Mouse (Mus musculus): Measurements from ENCODE around the gene Tnnc2. TPM values are rescaled to one million over a fixed set of nuclear protein-coding genes. Genes with fewer than 3 reads are reported as not detected.
A peak's percentile ranks its signal among the peaks of the same experiment; 100 is the strongest.

The Tnnc2 gene
- polyA plus RNA-seq, 1 experiment from 2014 or later, result 0.39 TPM

DNA sequence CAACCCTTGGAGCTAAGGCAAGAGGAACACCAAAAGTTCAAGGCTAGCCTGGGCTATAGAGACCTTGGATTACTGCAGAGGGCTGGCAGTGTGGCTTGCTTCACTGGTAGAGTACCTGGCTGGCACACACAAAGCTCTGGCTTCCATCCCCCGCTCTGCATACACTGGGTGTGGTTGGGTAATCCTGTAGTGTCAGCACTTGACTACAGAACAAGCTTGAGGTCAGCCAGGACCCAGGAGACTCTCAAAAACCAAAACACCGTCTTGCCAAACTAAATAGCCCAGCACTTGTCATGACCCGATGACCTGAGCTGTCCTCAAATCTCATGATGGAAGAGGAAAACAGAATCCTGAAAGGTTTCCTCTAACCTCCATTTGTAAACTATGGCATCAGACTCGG lies 10.7 kb upstream of the Tnnc2 start:
- ATAC-seq (ENCODE audit: low FRiP score), result no peak
- peaks cover 55% of the 10 kb centered on the region for H3K36me3 ChIP-seq (replicated peaks; ENCODE audit: control insufficient read depth, insufficient read depth)
- WGBS, result 86% methylated on average over 4 of the region's 4 CpGs

DNA sequence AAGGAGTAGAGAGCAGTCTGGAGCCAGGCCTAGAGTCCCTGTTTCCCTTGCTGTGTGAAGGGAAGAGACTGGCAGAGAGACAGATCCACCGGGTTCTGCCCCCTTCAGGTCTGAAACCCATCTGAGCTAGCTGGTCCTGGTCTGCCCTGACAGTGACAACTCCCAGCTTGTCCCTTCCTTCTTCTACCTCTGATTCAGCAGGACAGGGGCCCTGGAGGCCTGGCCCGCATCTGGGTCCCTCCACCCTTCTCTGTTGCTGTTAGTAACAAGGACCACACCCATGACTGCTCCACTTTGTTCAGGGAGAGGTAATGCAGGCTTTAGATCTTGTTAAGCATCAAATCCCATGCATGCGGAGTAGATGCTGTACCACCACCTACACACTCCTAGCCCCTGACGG lies 8.6 kb upstream of the Tnnc2 start:
- H3K36me3 ChIP-seq (replicated peaks; ENCODE audit: control insufficient read depth, insufficient read depth), result peaks cover 44% of the 10 kb centered on the region
- H3K27ac ChIP-seq, result no peak overlapping the region
- WGBS, result 78% methylated on average over 4 of the region's 4 CpGs
- DNase-seq (ENCODE audit: low spot score) (no peak), ATAC-seq (ENCODE audit: low FRiP score) (no peak)
- no peak overlapping the region for H3K4me3 ChIP-seq (replicated peaks; ENCODE audit: low read length)
- no peaks in the 10 kb centered on the region for H3K27me3 ChIP-seq (ENCODE audit: control insufficient read depth, insufficient read depth, low read length)
- no peak overlapping the region for H3K4me2 ChIP-seq (replicated peaks)
- no peaks in the 10 kb centered on the region for H3K9me3 ChIP-seq (ENCODE audit: control insufficient read depth, low read length)
- peaks cover 7% of the 10 kb centered on the region; the same call in 1 of the 2 replicates for H3K4me1 ChIP-seq (replicated peaks; ENCODE audit: control insufficient read depth, insufficient read depth, low read length)
- 0 out of 2 replicates have a peak overlapping the region, but pooled peaks have one; percentile 16 for H3K9ac ChIP-seq

More for the DNA sequence above, 10.7 kb upstream of the Tnnc2 start:
- Histone ChIP-seq H3K4me1 (replicated peaks; ENCODE audit: control insufficient read depth, insufficient read depth, low read length) (peaks cover 7% of the 10 kb centered on the region; the same call in 1 of the 2 replicates), H3K27ac (no peak overlapping the region), H3K27me3 (ENCODE audit: control insufficient read depth, insufficient read depth, low read length) (no peaks in the 10 kb centered on the region), H3K9ac (no peak overlapping the region), H3K4me2 (replicated peaks) (no peak overlapping the region), H3K9me3 (ENCODE audit: control insufficient read depth, low read length) (no peaks in the 10 kb centered on the region), H3K4me3 (replicated peaks; ENCODE audit: low read length) (no peak overlapping the region)
- no peak for DNase-seq (ENCODE audit: low spot score)

DNA sequence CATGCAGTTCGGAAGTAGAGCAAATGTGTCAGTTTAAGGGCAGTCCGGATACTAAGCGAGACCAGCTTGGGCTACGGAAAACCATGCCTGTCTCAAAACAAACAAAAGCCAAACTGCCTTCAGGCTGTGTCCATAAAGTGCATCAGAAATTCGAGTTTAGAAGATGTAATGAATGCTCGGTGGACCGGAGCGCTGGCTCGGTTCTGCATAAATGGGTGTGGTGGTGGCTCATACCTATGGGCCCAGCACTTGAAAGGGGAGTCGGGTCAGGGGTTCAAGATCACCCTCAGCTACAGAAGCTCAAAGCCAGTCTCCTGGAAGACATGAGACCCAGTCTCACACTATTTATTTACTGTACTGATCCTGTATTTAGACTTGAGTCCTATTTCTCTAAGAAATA lies 8.0 kb upstream of the Tnnc2 start:
- ATAC-seq (ENCODE audit: low FRiP score), result no peak

DNA sequence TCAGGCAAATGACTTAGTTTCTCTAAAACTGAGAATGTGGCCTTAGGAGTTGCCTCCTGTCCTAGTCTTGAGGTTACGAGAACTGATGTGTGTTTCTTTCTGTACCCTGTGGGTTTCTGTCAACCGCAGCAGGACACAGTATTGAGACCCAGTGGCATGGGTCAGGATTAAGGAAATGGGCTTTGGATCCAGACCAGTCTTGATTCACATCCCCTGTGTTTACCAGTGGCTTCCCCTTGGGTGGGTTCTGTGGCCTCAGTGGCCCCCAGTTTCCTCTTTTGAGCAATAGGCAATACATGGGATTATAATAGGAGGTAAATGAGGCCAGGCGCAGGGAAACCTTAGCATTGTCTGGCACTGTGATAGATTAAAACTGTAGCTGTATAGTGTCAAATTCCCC lies 7.3 kb upstream of the Tnnc2 start:
- no peak for DNase-seq (ENCODE audit: low spot score)
- H3K4me3 ChIP-seq (replicated peaks; ENCODE audit: low read length), result peak overlapping the region; percentile 62
- H3K9ac ChIP-seq, result no peak overlapping the region

More for the DNA sequence above, 8.0 kb upstream of the Tnnc2 start:
- 86% methylated on average over 10 of the region's 10 CpGs for WGBS
- no peak overlapping the region for H3K27ac ChIP-seq
- no peaks in the 10 kb centered on the region for H3K9me3 ChIP-seq (ENCODE audit: control insufficient read depth, low read length)
- H3K4me1 ChIP-seq (replicated peaks; ENCODE audit: control insufficient read depth, insufficient read depth, low read length), result peaks cover 7% of the 10 kb centered on the region; the same call in 1 of the 2 replicates
- no peak for DNase-seq (ENCODE audit: low spot score)
- H3K36me3 ChIP-seq (replicated peaks; ENCODE audit: control insufficient read depth, insufficient read depth), result peaks cover 38% of the 10 kb centered on the region
- H3K4me3 ChIP-seq (replicated peaks; ENCODE audit: low read length), result no peak overlapping the region
- H3K4me2 ChIP-seq (replicated peaks), result no peak overlapping the region
- no peak overlapping the region for H3K9ac ChIP-seq
- H3K27me3 ChIP-seq (ENCODE audit: control insufficient read depth, insufficient read depth, low read length), result no peaks in the 10 kb centered on the region

GRCm38 (mm10) chr2:164786388-164786885 lies 6.7 kb upstream of the Tnnc2 start:
- ATAC-seq (ENCODE audit: low FRiP score), result no peak; the same call in 1 of the 2 replicates
- Histone ChIP-seq H3K27ac (no peak overlapping the region), H3K36me3 (replicated peaks; ENCODE audit: control insufficient read depth, insufficient read depth) (peaks cover 24% of the 10 kb centered on the region), H3K9ac (peak overlapping the region; percentile 78), H3K9me3 (ENCODE audit: control insufficient read depth, low read length) (no peaks in the 10 kb centered on the region), H3K4me1 (replicated peaks; ENCODE audit: control insufficient read depth, insufficient read depth, low read length) (peaks cover 7% of the 10 kb centered on the region; the same call in 1 of the 2 replicates), H3K27me3 (ENCODE audit: control insufficient read depth, insufficient read depth, low read length) (no peaks in the 10 kb centered on the region), H3K4me3 (replicated peaks; ENCODE audit: low read length) (peak overlapping the region; percentile 62), H3K4me2 (replicated peaks) (peak overlapping the region; percentile 89)
- WGBS, result 9% methylated on average over 15 of the region's 15 CpGs
- DNase-seq (ENCODE audit: low spot score), result peak; percentile 52

More for the DNA sequence above, 7.3 kb upstream of the Tnnc2 start:
- peaks cover 7% of the 10 kb centered on the region; the same call in 1 of the 2 replicates for H3K4me1 ChIP-seq (replicated peaks; ENCODE audit: control insufficient read depth, insufficient read depth, low read length)
- 82% methylated on average over 3 of the region's 3 CpGs for WGBS
- H3K4me2 ChIP-seq (replicated peaks), result peak overlapping the region; percentile 89
- no peak overlapping the region for H3K27ac ChIP-seq
- H3K9me3 ChIP-seq (ENCODE audit: control insufficient read depth, low read length), result no peaks in the 10 kb centered on the region
- ATAC-seq (ENCODE audit: low FRiP score), result no peak
- H3K27me3 ChIP-seq (ENCODE audit: control insufficient read depth, insufficient read depth, low read length), result no peaks in the 10 kb centered on the region
- H3K36me3 ChIP-seq (replicated peaks; ENCODE audit: control insufficient read depth, insufficient read depth), result peaks cover 30% of the 10 kb centered on the region

- H3K27me3 ChIP-seq (ENCODE audit: control insufficient read depth, insufficient read depth, low read length), result no peaks in the 10 kb centered on the region
- peaks cover 17% of the 10 kb centered on the region for H3K36me3 ChIP-seq (replicated peaks; ENCODE audit: control insufficient read depth, insufficient read depth)
- peak within 1 kb of the TSS; percentile 44 for H3K27ac ChIP-seq
- WGBS, result under 1% methylated on average over 60 of the region's 89 CpGs
- peak within 1 kb of the TSS; percentile 62 for H3K4me3 ChIP-seq (replicated peaks; ENCODE audit: low read length)
- H3K9me3 ChIP-seq (ENCODE audit: control insufficient read depth, low read length), result no peaks in the 10 kb centered on the region
- DNase-seq (ENCODE audit: low spot score), result peak; percentile 77
- peaks cover 7% of the 10 kb centered on the region; the same call in 1 of the 2 replicates for H3K4me1 ChIP-seq (replicated peaks; ENCODE audit: control insufficient read depth, insufficient read depth, low read length)
- peak within 1 kb of the TSS; percentile 78 for H3K9ac ChIP-seq
- ATAC-seq (ENCODE audit: low FRiP score), result peak; percentile 89
- H3K4me2 ChIP-seq (replicated peaks), result peak within 1 kb of the TSS; percentile 89
These were observed 6.0 kb upstream of the Tnnc2 start, which contains the start of gene Snx21 for GRCm38 (mm10) chr2:164785481-164786387. TSS of gene Snx21 (plus strand) at chr2:164785823.

GRCm38 (mm10) chr2:164784869-164785420 lies 5.2 kb upstream of the Tnnc2 start:
- WGBS, result 19% methylated on average over 7 of the region's 7 CpGs
- peak overlapping the region; percentile 89 for H3K4me2 ChIP-seq (replicated peaks)
- H3K9ac ChIP-seq, result peak overlapping the region; percentile 78
- H3K9me3 ChIP-seq (ENCODE audit: control insufficient read depth, low read length), result no peaks in the 10 kb centered on the region
- H3K4me1 ChIP-seq (replicated peaks; ENCODE audit: control insufficient read depth, insufficient read depth, low read length), result peaks cover 7% of the 10 kb centered on the region; the same call in 1 of the 2 replicates
- peak overlapping the region; percentile 62 for H3K4me3 ChIP-seq (replicated peaks; ENCODE audit: low read length)
- H3K36me3 ChIP-seq (replicated peaks; ENCODE audit: control insufficient read depth, insufficient read depth), result peaks cover 11% of the 10 kb centered on the region; the same call in 1 of the 2 replicates
- ATAC-seq (ENCODE audit: low FRiP score), result no peak
- no peak for DNase-seq (ENCODE audit: low spot score)
- 0 out of 2 replicates have a peak overlapping the region, but pooled peaks have one; percentile 44 for H3K27ac ChIP-seq
- no peaks in the 10 kb centered on the region for H3K27me3 ChIP-seq (ENCODE audit: control insufficient read depth, insufficient read depth, low read length)

GRCm38 (mm10) chr2:164783926-164784581 lies 4.3 kb upstream of the Tnnc2 start:
- whole genome bisulfite sequencing, result 81% methylated on average over 7 of the region's 7 CpGs
- Histone ChIP-seq H3K4me2 (replicated peaks) (no peak overlapping the region), H3K4me3 (replicated peaks; ENCODE audit: low read length) (no peak overlapping the region), H3K9ac (no peak overlapping the region), H3K27ac (no peak overlapping the region), H3K36me3 (replicated peaks; ENCODE audit: control insufficient read depth, insufficient read depth) (peaks cover 4% of the 10 kb centered on the region; the same call in 1 of the 2 replicates), H3K27me3 (ENCODE audit: control insufficient read depth, insufficient read depth, low read length) (no peaks in the 10 kb centered on the region), H3K4me1 (replicated peaks; ENCODE audit: control insufficient read depth, insufficient read depth, low read length) (peaks cover 7% of the 10 kb centered on the region; the same call in 1 of the 2 replicates), H3K9me3 (ENCODE audit: control insufficient read depth, low read length) (no peaks in the 10 kb centered on the region)
- DNase-seq (ENCODE audit: low spot score) (no peak), ATAC-seq (ENCODE audit: low FRiP score) (no peak)

Measured in hindbrain, embryonic 14.5 days (tissue).